Mouse (Mus musculus): Measurements from ENCODE around the gene Col6a4. TPM values are rescaled to one million over a fixed set of nuclear protein-coding genes. Genes with fewer than 3 reads are reported as not detected.

Col6a4 gene
- 0.17 and 0.21 TPM in 2 replicates for polyA plus RNA-seq (2015; fragmentation: Nextera tagmentation; extraction: Ambion mirVana)

GRCm38 (mm10) chr9:106096683-106097082 lies at the start of gene Col6a4:
Col6a4 (minus strand) TSS chr9:106096783.

DNA sequence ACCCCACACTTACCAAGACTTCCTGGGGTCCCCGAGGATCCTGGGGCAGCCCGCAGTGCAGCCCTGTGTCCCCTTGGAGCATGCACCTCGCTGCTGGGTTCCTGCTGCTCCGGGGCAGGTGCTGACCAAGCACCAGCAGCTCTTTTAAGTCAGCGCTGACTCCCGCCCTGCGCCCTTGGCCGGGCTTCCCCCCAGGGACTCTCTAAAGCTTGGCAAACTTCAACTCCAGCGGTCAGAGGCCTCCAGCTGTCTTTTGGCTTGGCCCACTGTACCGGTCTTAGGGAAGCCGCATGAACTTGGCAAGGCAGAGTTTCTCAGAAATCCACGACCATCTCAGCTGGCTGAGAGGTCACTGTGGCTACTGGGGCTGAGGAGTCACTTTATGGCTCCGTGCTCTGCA lies 136.1 kb downstream of the Col6a4 start, which contains the start of gene Col6a5:
Gene Col6a5 (minus strand): TSS at position 111 of the 400 bp plus-strand sequence.

Other genes with a start within 250 kb of the Col6a4 start
- gene Col6a5, start 136.1 kb downstream of the Col6a4 start, polyA plus RNA-seq (2015; fragmentation: Nextera tagmentation; extraction: Ambion mirVana): 1.3 and 1.8 TPM in 2 replicates
- gene Glyctk, start 61.4 kb upstream of the Col6a4 start, polyA plus RNA-seq (2015; fragmentation: Nextera tagmentation; extraction: Ambion mirVana): 1.4 and 2.0 TPM in 2 replicates
- gene Wdr82, start 74.1 kb upstream of the Col6a4 start, polyA plus RNA-seq (2015; fragmentation: Nextera tagmentation; extraction: Ambion mirVana): 14.2 and 14.8 TPM in 2 replicates
- gene Ppm1m, start 103.0 kb upstream of the Col6a4 start, polyA plus RNA-seq (2015; fragmentation: Nextera tagmentation; extraction: Ambion mirVana): 43.4 and 71.4 TPM in 2 replicates
- gene Twf2, start 106.3 kb upstream of the Col6a4 start, polyA plus RNA-seq (2015; fragmentation: Nextera tagmentation; extraction: Ambion mirVana): 66.2 and 92.1 TPM in 2 replicates
- 0.03 and 0.14 TPM in 2 replicates for gene Tlr9, start 125.8 kb upstream of the Col6a4 start, polyA plus RNA-seq (2015; fragmentation: Nextera tagmentation; extraction: Ambion mirVana)
- gene Alas1, start 151.9 kb upstream of the Col6a4 start, polyA plus RNA-seq (2015; fragmentation: Nextera tagmentation; extraction: Ambion mirVana): 145 and 416 TPM in 2 replicates
- gene Poc1a, start 184.3 kb upstream of the Col6a4 start, polyA plus RNA-seq (2015; fragmentation: Nextera tagmentation; extraction: Ambion mirVana): 7.5 and 13.4 TPM in 2 replicates

Data from adrenal gland, postnatal 0 days (tissue).